Mouse (Mus musculus) forelimb bud, embryonic 11.5 days (tissue): ENCODE measurements around the gene Uqcr11.

Experiments used
- DNase-seq: peaks from one replicate; pipeline ENCODE4 v3.0.0-alpha.2; 2012; ENCODE audit warnings: low read depth, low spot score

The Uqcr11 gene

GRCm38 (mm10) chr10:80376160-80376559 lies 30.5 kb downstream of the Uqcr11 start:
- DNase-seq = peak; percentile 95

- peak; percentile 71 for DNase-seq
Observed at GRCm38 (mm10) chr10:80374063-80374462, 32.6 kb downstream of the Uqcr11 start.

- DNase-seq = no peak
Observed at GRCm38 (mm10) chr10:80372706-80373105, 33.9 kb downstream of the Uqcr11 start.

- DNase-seq = no peak
Observed at GRCm38 (mm10) chr10:80371983-80372382, 34.6 kb downstream of the Uqcr11 start.

GRCm38 (mm10) chr10:80371411-80371966 lies 35.1 kb downstream of the Uqcr11 start:
- DNase-seq = peak; percentile 72

GRCm38 (mm10) chr10:80369995-80370747 lies 36.5 kb downstream of the Uqcr11 start:
- DNase-seq = no peak

GRCm38 (mm10) chr10:80368392-80368791 lies 38.2 kb downstream of the Uqcr11 start:
- DNase-seq = no peak

GRCm38 (mm10) chr10:80367954-80368353 lies 38.7 kb downstream of the Uqcr11 start:
- DNase-seq = no peak

GRCm38 (mm10) chr10:80365736-80366135 lies 40.9 kb downstream of the Uqcr11 start:
- DNase-seq = no peak

- no peak for DNase-seq
Observed at GRCm38 (mm10) chr10:80363734-80364133, 42.9 kb downstream of the Uqcr11 start.

GRCm38 (mm10) chr10:80357994-80358639 lies 48.5 kb downstream of the Uqcr11 start:
- DNase-seq = no peak

GRCm38 (mm10) chr10:80357336-80357735 lies 49.3 kb downstream of the Uqcr11 start:
- DNase-seq = no peak

- no peak for DNase-seq
Observed at GRCm38 (mm10) chr10:80356737-80357136, 49.9 kb downstream of the Uqcr11 start.

- DNase-seq = no peak
Observed at GRCm38 (mm10) chr10:80356001-80356682, 50.5 kb downstream of the Uqcr11 start, which contains the start of gene Plk5. Plk5 (plus strand) TSS chr10:80356459.

- no peak for DNase-seq
Observed at GRCm38 (mm10) chr10:80355431-80355830, 51.2 kb downstream of the Uqcr11 start.
